Mouse (Mus musculus): ENCODE measurements at regions not wholly inside any gene's neighbourhood (a gene's known extent, or its start where the extent isn't known, plus 50 kb on each side); places are given as distances from the start of the nearest gene placed in this dataset.

DNA sequence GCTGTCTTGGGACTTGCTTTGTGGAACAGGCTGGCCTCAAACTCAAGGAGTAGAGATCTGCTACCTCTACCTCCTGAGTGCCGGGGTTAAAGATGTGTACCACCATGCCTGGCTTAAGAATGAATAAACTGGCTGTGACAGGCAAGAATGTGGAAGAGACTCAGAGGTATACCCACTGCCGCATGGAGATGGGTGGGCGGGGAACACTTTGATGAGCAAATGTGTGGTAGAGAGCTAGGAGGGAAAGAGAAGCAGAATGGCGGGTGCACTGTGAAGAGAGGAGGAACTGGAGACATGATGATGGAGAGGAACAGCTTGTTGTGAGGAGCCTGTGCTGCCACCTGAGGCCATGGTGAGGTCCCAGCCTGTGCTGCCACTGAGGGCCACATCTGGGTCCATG, 138.9 kb downstream of the Tpra1 start:
- H3K4me3 ChIP-seq (ENCODE audit: control insufficient read depth in 1 of 2, insufficient read depth in 1 of 2, low read depth in 2 of 2, low read length in 2 of 2) = no peak overlapping the region
- H3K9ac ChIP-seq (ENCODE audit: control insufficient read depth, low read depth, low read length, poor library complexity, severe bottlenecking) = no peak overlapping the region
- TF ChIP-seq ETS1 (IDR thresholded peaks at IDR 0.05; ENCODE audit: low read depth, low read length) = no peak
- no peak for TF ChIP-seq ZMIZ1 (IDR thresholded peaks at IDR 0.05; ENCODE audit: low read depth, low read length)
- no peak for TF ChIP-seq MEF2A (IDR thresholded peaks at IDR 0.05; ENCODE audit: extremely low read depth, insufficient replicate concordance, low read depth, low read length, poor library complexity, severe bottlenecking)
- TF ChIP-seq TAL1 (IDR thresholded peaks at IDR 0.05; ENCODE audit: low read length) = no peak
- no peak for TF ChIP-seq GABPA (IDR thresholded peaks at IDR 0.05; ENCODE audit: low read depth, low read length)
- no peak for TF ChIP-seq CHD2 (IDR thresholded peaks at IDR 0.05; ENCODE audit: low read length)
- TF ChIP-seq ZNF384 (IDR thresholded peaks at IDR 0.05; ENCODE audit: low read depth, low read length) = no peak
- no peak for TF ChIP-seq POLR2AphosphoS5 (IDR thresholded peaks at IDR 0.05; ENCODE audit: borderline replicate concordance, low read depth, low read length)
- no peak for TF ChIP-seq MXI1 (IDR thresholded peaks at IDR 0.05; ENCODE audit: low read depth, low read length)
- TF ChIP-seq POLR2AphosphoS2 (IDR thresholded peaks at IDR 0.05; ENCODE audit: low read length) = no peak
- no peak for TF ChIP-seq JUND (IDR thresholded peaks at IDR 0.05; ENCODE audit: low read depth, low read length)
- no peak for TF ChIP-seq USF1 (IDR thresholded peaks at IDR 0.05; ENCODE audit: low read depth, low read length)
- H3K36me3 ChIP-seq (ENCODE audit: control insufficient read depth in 1 of 2, insufficient read depth in 2 of 2, low read length in 2 of 2) = no peaks in the 10 kb centered on the region
- no peaks in the 10 kb centered on the region for H3K4me1 ChIP-seq (ENCODE audit: control insufficient read depth in 1 of 2, insufficient read depth in 2 of 2, low read length in 2 of 2)
- no peak for DNase-seq (ENCODE audit: low read depth, low spot score)
- no peaks in the 10 kb centered on the region for H3K79me2 ChIP-seq (ENCODE audit: control insufficient read depth, insufficient read depth, low read length, poor library complexity)
- H3K9me3 ChIP-seq (replicated peaks; ENCODE audit: insufficient read depth, low read length) = no peaks in the 10 kb centered on the region
- H3K27me3 ChIP-seq (ENCODE audit: control insufficient read depth in 1 of 2, insufficient read depth in 2 of 2, low read length in 2 of 2) = peaks cover 0 to 8% of the 10 kb centered on the region in 2 experiments
- H3K27ac ChIP-seq (ENCODE audit: control insufficient read depth, low read depth, low read length) = no peak overlapping the region

DNA sequence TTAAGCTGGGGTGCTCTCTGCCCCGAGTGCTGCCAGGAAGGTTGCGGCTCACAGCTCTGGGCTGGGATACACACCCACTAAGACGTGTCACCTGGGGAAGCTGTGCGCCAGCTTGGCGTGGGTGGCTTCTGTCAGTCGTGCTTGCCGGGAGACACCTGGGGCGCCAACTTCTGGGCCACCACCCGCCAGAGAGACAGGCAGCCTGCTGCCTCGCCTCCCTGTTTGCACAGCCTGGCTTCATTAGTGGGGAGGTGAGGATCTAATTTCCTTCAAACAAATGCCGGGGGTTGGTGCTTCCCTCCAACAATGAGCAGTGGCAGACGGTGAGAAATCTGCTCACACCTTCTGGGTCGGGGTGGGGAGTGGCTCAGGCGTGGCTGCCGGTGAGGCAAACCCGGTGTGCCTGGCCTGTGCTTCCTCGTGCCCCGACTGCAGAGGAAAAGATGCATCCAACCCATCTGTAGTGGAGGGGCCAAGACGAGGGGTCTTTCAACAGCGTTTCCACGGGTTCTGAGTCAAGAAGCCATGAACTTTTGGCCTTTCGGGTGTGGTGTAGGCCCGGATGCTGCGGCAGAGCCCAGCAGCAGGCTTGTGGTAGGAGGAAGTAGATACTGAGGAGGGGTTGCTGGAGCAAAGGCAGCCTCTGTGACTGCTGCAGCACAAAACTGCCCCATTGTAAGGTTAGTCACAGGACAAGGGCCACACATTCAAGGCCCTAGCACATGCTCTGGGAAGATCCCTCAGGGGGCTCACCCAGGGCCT, 140.6 kb downstream of the Tpra1 start:
- Histone ChIP-seq H3K4me3 (ENCODE audit: control insufficient read depth in 1 of 2, insufficient read depth in 1 of 2, low read depth in 2 of 2, low read length in 2 of 2) (no peak overlapping the region), H3K79me2 (ENCODE audit: control insufficient read depth, insufficient read depth, low read length, poor library complexity) (no peaks in the 10 kb centered on the region), H3K9ac (ENCODE audit: control insufficient read depth, low read depth, low read length, poor library complexity, severe bottlenecking) (no peak overlapping the region), H3K9me3 (replicated peaks; ENCODE audit: insufficient read depth, low read length) (no peaks in the 10 kb centered on the region), H3K4me1 (ENCODE audit: control insufficient read depth in 1 of 2, insufficient read depth in 2 of 2, low read length in 2 of 2) (no peaks in the 10 kb centered on the region), H3K36me3 (ENCODE audit: control insufficient read depth in 1 of 2, insufficient read depth in 2 of 2, low read length in 2 of 2) (no peaks in the 10 kb centered on the region), H3K27ac (ENCODE audit: control insufficient read depth, low read depth, low read length) (no peak overlapping the region), H3K27me3 (ENCODE audit: control insufficient read depth in 1 of 2, insufficient read depth in 2 of 2, low read length in 2 of 2) (peaks cover 0 to 6% of the 10 kb centered on the region in 2 experiments; a peak in 3 of 4 replicates)
- TF ChIP-seq E2F4 (IDR thresholded peaks at IDR 0.05; ENCODE audit: borderline replicate concordance, low read depth, low read length) (no peak), RAD21 (IDR thresholded peaks at IDR 0.05; ENCODE audit: low read depth, low read length) (no peak), TBP (IDR thresholded peaks at IDR 0.05; ENCODE audit: low read depth, low read length) (no peak), JUND (IDR thresholded peaks at IDR 0.05; ENCODE audit: low read depth, low read length) (no peak), NRF1 (IDR thresholded peaks at IDR 0.05; ENCODE audit: insufficient read depth, low read depth, low read length, poor library complexity, severe bottlenecking) (no peak), BHLHE40 (IDR thresholded peaks at IDR 0.05; ENCODE audit: borderline replicate concordance, low read depth, low read length) (no peak), POLR2A (IDR thresholded peaks at IDR 0.05; ENCODE audit: control insufficient read depth in 1 of 2, insufficient read depth in 1 of 2, low read depth in 1 of 2, low read length in 2 of 2, poor library complexity in 1 of 2) (no peak), USF1 (IDR thresholded peaks at IDR 0.05; ENCODE audit: low read depth, low read length) (no peak)
- no peak for DNase-seq (ENCODE audit: low read depth, low spot score)

Measured in MEL (cell line).